Mouse (Mus musculus): ENCODE results near the gene Kif1bp. TPM values are rescaled to one million over a fixed set of nuclear protein-coding genes. Genes with fewer than 3 reads are reported as not detected.

Gene Kif1bp
- total and polyA plus RNA-seq, 2 experiments from 2014 or later: 23.9 to 28.2 TPM

GRCm38 (mm10) chr10:62520911-62521310 is 57.3 kb downstream of the Kif1bp start:
- Histone ChIP-seq H3K4me1 (ENCODE audit: control insufficient read depth, insufficient read depth) (no peaks in the 10 kb centered on the region), H3K27me3 (ENCODE audit: control insufficient read depth, insufficient read depth, low read length) (no peaks in the 10 kb centered on the region), H3K27ac (ENCODE audit: low read depth) (no peak overlapping the region), H3K4me3 (ENCODE audit: low read depth, low read length) (no peak overlapping the region), H3K9me3 (replicated peaks; ENCODE audit: control insufficient read depth, low read length) (no peaks in the 10 kb centered on the region), H3K9ac (replicated peaks; ENCODE audit: low read depth, low read length) (no peak overlapping the region), H3K36me3 (replicated peaks; ENCODE audit: control insufficient read depth, insufficient read depth, low read length) (no peaks in the 10 kb centered on the region), H3K4me2 (ENCODE audit: low read depth, low read length) (no peak overlapping the region)
- 60% methylated on average over 2 of the region's 2 CpGs for WGBS
- TF ChIP-seq EP300 (IDR thresholded peaks at IDR 0.05; ENCODE audit: low read depth) (no peak), CTCF (IDR thresholded peaks at IDR 0.05; ENCODE audit: low read depth) (no peak)
- DNase-seq (ENCODE audit: low spot score) (no peak), ATAC-seq (ENCODE audit: insufficient read depth, low read depth) (no peak)

GRCm38 (mm10) chr10:62517511-62517910 is 60.7 kb downstream of the Kif1bp start:
- H3K36me3 ChIP-seq (replicated peaks; ENCODE audit: control insufficient read depth, insufficient read depth, low read length): no peaks in the 10 kb centered on the region
- no peak overlapping the region for H3K27ac ChIP-seq (ENCODE audit: low read depth)
- ATAC-seq (ENCODE audit: insufficient read depth, low read depth) (no peak), DNase-seq (ENCODE audit: low spot score) (no peak)
- H3K9me3 ChIP-seq (replicated peaks; ENCODE audit: control insufficient read depth, low read length): no peaks in the 10 kb centered on the region
- no peaks in the 10 kb centered on the region for H3K27me3 ChIP-seq (ENCODE audit: control insufficient read depth, insufficient read depth, low read length)
- no peak overlapping the region for H3K4me2 ChIP-seq (ENCODE audit: low read depth, low read length)
- no peak overlapping the region for H3K4me3 ChIP-seq (ENCODE audit: low read depth, low read length)
- no peak overlapping the region for H3K9ac ChIP-seq (replicated peaks; ENCODE audit: low read depth, low read length)
- TF ChIP-seq CTCF (IDR thresholded peaks at IDR 0.05; ENCODE audit: low read depth) (no peak), EP300 (IDR thresholded peaks at IDR 0.05; ENCODE audit: low read depth) (no peak)
- 64% methylated on average over 6 of the region's 6 CpGs for WGBS
- H3K4me1 ChIP-seq (ENCODE audit: control insufficient read depth, insufficient read depth): no peaks in the 10 kb centered on the region

- Histone ChIP-seq H3K27ac (ENCODE audit: low read depth) (no peak overlapping the region), H3K9me3 (replicated peaks; ENCODE audit: control insufficient read depth, low read length) (no peaks in the 10 kb centered on the region), H3K9ac (replicated peaks; ENCODE audit: low read depth, low read length) (no peak overlapping the region), H3K4me1 (ENCODE audit: control insufficient read depth, insufficient read depth) (0 out of 2 replicates have a peak, but pooled peaks cover 4% of the 10 kb centered on the region), H3K27me3 (ENCODE audit: control insufficient read depth, insufficient read depth, low read length) (no peaks in the 10 kb centered on the region; the same call in none of the 2 replicates), H3K4me3 (ENCODE audit: low read depth, low read length) (no peak overlapping the region), H3K4me2 (ENCODE audit: low read depth, low read length) (no peak overlapping the region), H3K36me3 (replicated peaks; ENCODE audit: control insufficient read depth, insufficient read depth, low read length) (no peaks in the 10 kb centered on the region)
- DNase-seq (ENCODE audit: low spot score): no peak
- no peak for ATAC-seq (ENCODE audit: insufficient read depth, low read depth)
- WGBS: 89% methylated on average over 4 of the region's 4 CpGs
- TF ChIP-seq CTCF (IDR thresholded peaks at IDR 0.05; ENCODE audit: low read depth) (no peak), EP300 (IDR thresholded peaks at IDR 0.05; ENCODE audit: low read depth) (no peak)
Observed at GRCm38 (mm10) chr10:62512855-62513254, 65.4 kb downstream of the Kif1bp start.

- 62% methylated on average over 6 of the region's 6 CpGs for WGBS
Observed at GRCm38 (mm10) chr10:62511528-62511927, 66.7 kb downstream of the Kif1bp start.

DNA sequence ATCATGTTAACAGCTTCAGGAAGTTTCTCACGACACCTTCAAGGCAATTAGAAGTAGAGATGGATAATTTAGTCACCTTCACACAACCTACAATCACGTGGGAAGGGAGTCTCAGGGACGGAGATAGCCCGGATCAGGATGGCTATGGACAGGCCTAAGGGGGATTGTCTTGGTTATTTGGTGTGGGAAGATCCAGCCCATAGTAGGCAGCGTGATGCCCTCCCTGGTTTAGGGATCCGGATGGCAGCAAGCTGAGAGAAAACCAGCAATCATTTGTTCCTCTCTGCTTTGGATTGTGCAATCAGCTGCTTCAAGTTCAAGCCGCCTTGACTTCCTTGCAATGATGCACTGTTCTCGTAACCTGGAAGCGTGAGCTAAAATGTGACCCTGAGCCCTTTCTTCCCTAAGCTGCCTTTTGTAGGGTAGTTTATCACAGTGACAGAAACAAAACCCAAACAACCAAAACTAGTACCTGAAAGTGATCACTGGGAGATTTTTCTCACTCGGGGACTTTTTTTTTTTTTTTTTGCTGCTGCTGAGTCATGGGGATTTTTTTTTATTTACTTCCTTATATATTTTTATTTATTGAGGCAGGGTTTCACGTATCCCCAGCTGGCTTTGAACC is 69.1 kb downstream of the Kif1bp start:
- Histone ChIP-seq H3K9me3 (replicated peaks; ENCODE audit: control insufficient read depth, low read length) (no peaks in the 10 kb centered on the region), H3K4me2 (ENCODE audit: low read depth, low read length) (peak overlapping the region; percentile 61), H3K4me1 (ENCODE audit: control insufficient read depth, insufficient read depth) (peaks cover 7% of the 10 kb centered on the region; the same call in 1 of the 2 replicates), H3K9ac (replicated peaks; ENCODE audit: low read depth, low read length) (no peak overlapping the region), H3K36me3 (replicated peaks; ENCODE audit: control insufficient read depth, insufficient read depth, low read length) (no peaks in the 10 kb centered on the region), H3K27ac (ENCODE audit: low read depth) (peak overlapping the region; percentile 79), H3K4me3 (ENCODE audit: low read depth, low read length) (no peak overlapping the region), H3K27me3 (ENCODE audit: control insufficient read depth, insufficient read depth, low read length) (peaks cover 3% of the 10 kb centered on the region)
- WGBS: 58% methylated on average over 11 of the region's 11 CpGs
- ATAC-seq (ENCODE audit: insufficient read depth, low read depth) (no peak), DNase-seq (ENCODE audit: low spot score) (no peak)
- TF ChIP-seq EP300 (IDR thresholded peaks at IDR 0.05; ENCODE audit: low read depth) (no peak), CTCF (IDR thresholded peaks at IDR 0.05; ENCODE audit: low read depth) (no peak)

More at GRCm38 (mm10) chr10:62511528-62511927, 66.7 kb downstream of the Kif1bp start:
- H3K9ac ChIP-seq (replicated peaks; ENCODE audit: low read depth, low read length): no peak overlapping the region
- DNase-seq (ENCODE audit: low spot score): no peak
- ATAC-seq (ENCODE audit: insufficient read depth, low read depth): no peak
- H3K27me3 ChIP-seq (ENCODE audit: control insufficient read depth, insufficient read depth, low read length): peaks cover 3% of the 10 kb centered on the region
- no peak overlapping the region for H3K4me3 ChIP-seq (ENCODE audit: low read depth, low read length)
- 0 out of 2 replicates have a peak, but pooled peaks cover 4% of the 10 kb centered on the region for H3K4me1 ChIP-seq (ENCODE audit: control insufficient read depth, insufficient read depth)
- TF ChIP-seq CTCF (IDR thresholded peaks at IDR 0.05; ENCODE audit: low read depth) (no peak), EP300 (IDR thresholded peaks at IDR 0.05; ENCODE audit: low read depth) (no peak)
- no peak overlapping the region for H3K4me2 ChIP-seq (ENCODE audit: low read depth, low read length)
- no peaks in the 10 kb centered on the region for H3K9me3 ChIP-seq (replicated peaks; ENCODE audit: control insufficient read depth, low read length)
- no peaks in the 10 kb centered on the region for H3K36me3 ChIP-seq (replicated peaks; ENCODE audit: control insufficient read depth, insufficient read depth, low read length)
- H3K27ac ChIP-seq (ENCODE audit: low read depth): no peak overlapping the region

Data from heart, postnatal 0 days (tissue).